Mouse (Mus musculus): ENCODE results near the gene Tnfrsf12a. TPM values are rescaled to one million over a fixed set of nuclear protein-coding genes. Genes with fewer than 3 reads are reported as not detected.

Tnfrsf12a gene
- 18.0 TPM in 1 of 2 replicates, not detected in the other for polyA plus RNA-seq (2011; ENCODE audit: insufficient read depth, insufficient read length, low replicate concordance, missing spikeins)

DNA sequence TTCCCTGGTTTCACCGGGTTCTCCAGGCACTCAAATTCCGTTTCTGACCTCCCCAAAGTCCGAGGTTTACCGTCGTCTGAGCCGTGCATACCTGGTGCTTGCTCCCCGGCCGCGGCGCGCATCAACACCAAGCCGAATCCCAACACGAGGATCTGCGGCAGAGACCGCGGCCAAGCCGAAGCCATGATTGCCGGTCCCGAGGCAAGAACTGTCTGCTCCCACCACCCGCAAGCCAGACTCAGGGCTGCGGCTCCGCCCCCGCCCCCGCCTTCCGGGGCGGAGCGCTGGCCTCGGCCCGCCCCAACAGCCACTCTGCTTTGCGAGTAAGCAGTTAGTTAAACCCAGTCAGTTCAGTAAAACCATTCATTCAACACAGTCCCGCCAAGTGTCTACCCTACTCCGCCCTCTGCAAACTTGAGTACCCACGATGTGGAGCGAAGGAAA is at the start of gene Tnfrsf12a:
Gene Tnfrsf12a, minus strand, starts transcription at position 233 of the 444 bp plus-strand sequence.
- WGBS, result under 1% methylated on average over 34 of the region's 34 CpGs
- TF ChIP-seq CTCF (IDR thresholded peaks at IDR 0.05; ENCODE audit: control insufficient read depth, insufficient read depth, low read length), result no peak
- TF ChIP-seq POLR2A (IDR thresholded peaks at IDR 0.05; ENCODE audit: borderline replicate concordance, control insufficient read depth, low read depth, low read length), result peak; percentile 86
- Histone ChIP-seq H3K4me3 (replicated peaks; ENCODE audit: control insufficient read depth, low read depth, low read length) (peak within 1 kb of the TSS; percentile 89), H3K4me1 (ENCODE audit: control insufficient read depth, insufficient read depth, low read length) (0 out of 2 replicates have a peak, but pooled peaks cover 1% of the 10 kb centered on the region), H3K27ac (ENCODE audit: control insufficient read depth, insufficient read depth, low read depth, low read length, poor library complexity) (no peak within 1 kb of the TSS; the same call in 1 of the 2 replicates)

DNA sequence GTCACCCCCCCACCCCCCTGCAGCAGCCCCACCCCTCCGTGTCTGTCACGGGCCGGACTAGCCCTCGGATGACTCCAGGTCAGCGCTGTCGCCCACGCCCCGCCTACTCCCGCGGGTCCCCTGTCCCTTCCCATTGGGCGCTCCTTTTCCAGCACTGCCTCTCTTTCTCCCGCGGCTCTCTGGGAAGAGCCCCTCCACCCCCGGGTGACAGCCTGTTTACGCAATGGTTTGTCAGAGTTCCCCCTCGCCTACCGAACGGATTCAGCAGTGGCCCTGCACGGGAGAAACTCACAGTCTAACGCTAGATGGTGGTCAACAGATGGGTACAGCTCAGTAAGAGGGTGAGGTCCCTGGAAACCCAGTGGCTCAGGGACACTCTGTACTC is 49.5 kb upstream of the Tnfrsf12a start:
- TF ChIP-seq POLR2A (IDR thresholded peaks at IDR 0.05; ENCODE audit: borderline replicate concordance, control insufficient read depth, low read depth, low read length), result no peak
- no peak for TF ChIP-seq CTCF (IDR thresholded peaks at IDR 0.05; ENCODE audit: control insufficient read depth, insufficient read depth, low read length)
- 1% methylated on average over 19 of the region's 20 CpGs for WGBS
- peak overlapping the region; percentile 15; the same call in 1 of the 2 replicates for H3K27ac ChIP-seq (ENCODE audit: control insufficient read depth, insufficient read depth, low read depth, low read length, poor library complexity)

DNA sequence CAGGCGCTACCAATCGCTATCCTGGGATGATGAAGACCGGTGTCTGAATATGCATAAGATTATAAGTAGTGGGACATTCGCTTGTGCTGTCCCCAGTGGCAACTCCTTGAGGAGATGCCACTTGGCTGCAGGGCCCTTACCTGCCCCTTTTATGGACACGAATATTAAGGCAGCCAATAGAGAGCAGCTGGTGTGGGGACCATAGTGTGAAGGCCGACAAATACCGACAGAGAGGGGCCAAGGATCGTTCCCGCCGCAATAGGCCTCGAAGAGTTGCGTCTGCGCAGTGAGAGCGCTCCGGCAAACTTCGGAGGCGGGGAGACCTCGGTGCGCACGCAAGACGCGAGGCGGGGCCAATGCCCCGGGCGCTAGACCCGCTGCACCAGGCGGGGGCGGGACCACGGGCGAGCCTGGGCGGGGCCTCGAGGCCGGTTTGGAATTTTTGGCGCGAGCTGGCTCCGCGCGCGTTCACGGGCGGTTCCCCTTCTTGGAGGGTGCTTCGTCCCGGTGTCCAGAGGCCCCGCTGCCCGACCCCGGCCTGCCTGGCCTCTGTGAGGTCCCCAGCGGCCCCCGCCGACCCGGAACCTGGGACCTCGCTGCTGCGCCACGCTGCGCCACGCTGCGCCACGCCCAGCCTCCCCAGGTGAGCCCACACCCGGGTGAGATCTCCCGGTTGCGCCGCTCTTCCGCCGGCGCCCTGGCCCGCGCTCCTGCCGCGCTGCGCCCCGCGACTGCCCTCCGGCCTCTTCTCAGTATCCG is 48.9 kb upstream of the Tnfrsf12a start, which contains the start of gene Pkmyt1:
Gene Pkmyt1, plus strand, starts transcription at position 338 of the 759 bp plus-strand sequence.
- TF ChIP-seq CTCF (IDR thresholded peaks at IDR 0.05; ENCODE audit: control insufficient read depth, insufficient read depth, low read length), result 0 out of 2 replicates have a peak, but pooled peaks have one; percentile 11
- TF ChIP-seq POLR2A (IDR thresholded peaks at IDR 0.05; ENCODE audit: borderline replicate concordance, control insufficient read depth, low read depth, low read length), result peak; percentile 79
- Histone ChIP-seq H3K4me3 (replicated peaks; ENCODE audit: control insufficient read depth, low read depth, low read length) (peak within 1 kb of the TSS; percentile 83), H3K27ac (ENCODE audit: control insufficient read depth, insufficient read depth, low read depth, low read length, poor library complexity) (peak within 1 kb of the TSS; percentile 89), H3K4me1 (ENCODE audit: control insufficient read depth, insufficient read depth, low read length) (no peaks in the 10 kb centered on the region; the same call in 1 of the 2 replicates)
- WGBS, result 1% methylated on average over 64 of the region's 73 CpGs

More for the DNA sequence above, 49.5 kb upstream of the Tnfrsf12a start:
- Histone ChIP-seq H3K4me3 (replicated peaks; ENCODE audit: control insufficient read depth, low read depth, low read length) (peak overlapping the region; percentile 74), H3K4me1 (ENCODE audit: control insufficient read depth, insufficient read depth, low read length) (no peaks in the 10 kb centered on the region; the same call in 1 of the 2 replicates)

DNA sequence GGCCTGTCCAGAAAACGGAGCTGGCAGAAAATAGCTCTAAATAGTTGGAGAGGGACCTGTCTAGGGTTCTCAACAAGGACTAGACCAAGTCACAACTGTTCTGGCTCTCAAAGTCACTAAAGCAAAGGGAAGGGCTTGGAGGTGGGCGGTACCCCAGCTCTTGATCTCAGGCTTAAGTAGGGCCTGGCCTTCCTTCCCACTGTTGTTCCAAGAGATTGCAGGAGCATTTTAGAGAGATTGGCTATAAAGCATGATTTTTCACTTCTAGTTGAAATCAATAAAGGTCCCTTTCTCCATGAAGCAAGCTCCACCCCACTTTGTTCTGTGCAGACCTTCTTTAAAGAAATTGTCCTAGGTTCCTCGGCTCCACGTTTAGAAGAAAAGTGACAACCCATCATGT is 48.2 kb upstream of the Tnfrsf12a start:
- WGBS, result 49% methylated on average over 4 of the region's 4 CpGs
- no peak for TF ChIP-seq CTCF (IDR thresholded peaks at IDR 0.05; ENCODE audit: control insufficient read depth, insufficient read depth, low read length)
- TF ChIP-seq POLR2A (IDR thresholded peaks at IDR 0.05; ENCODE audit: borderline replicate concordance, control insufficient read depth, low read depth, low read length), result no peak
- no peaks in the 10 kb centered on the region; the same call in 1 of the 2 replicates for H3K4me1 ChIP-seq (ENCODE audit: control insufficient read depth, insufficient read depth, low read length)
- peak overlapping the region; percentile 83 for H3K4me3 ChIP-seq (replicated peaks; ENCODE audit: control insufficient read depth, low read depth, low read length)
- no peak overlapping the region for H3K27ac ChIP-seq (ENCODE audit: control insufficient read depth, insufficient read depth, low read depth, low read length, poor library complexity)

DNA sequence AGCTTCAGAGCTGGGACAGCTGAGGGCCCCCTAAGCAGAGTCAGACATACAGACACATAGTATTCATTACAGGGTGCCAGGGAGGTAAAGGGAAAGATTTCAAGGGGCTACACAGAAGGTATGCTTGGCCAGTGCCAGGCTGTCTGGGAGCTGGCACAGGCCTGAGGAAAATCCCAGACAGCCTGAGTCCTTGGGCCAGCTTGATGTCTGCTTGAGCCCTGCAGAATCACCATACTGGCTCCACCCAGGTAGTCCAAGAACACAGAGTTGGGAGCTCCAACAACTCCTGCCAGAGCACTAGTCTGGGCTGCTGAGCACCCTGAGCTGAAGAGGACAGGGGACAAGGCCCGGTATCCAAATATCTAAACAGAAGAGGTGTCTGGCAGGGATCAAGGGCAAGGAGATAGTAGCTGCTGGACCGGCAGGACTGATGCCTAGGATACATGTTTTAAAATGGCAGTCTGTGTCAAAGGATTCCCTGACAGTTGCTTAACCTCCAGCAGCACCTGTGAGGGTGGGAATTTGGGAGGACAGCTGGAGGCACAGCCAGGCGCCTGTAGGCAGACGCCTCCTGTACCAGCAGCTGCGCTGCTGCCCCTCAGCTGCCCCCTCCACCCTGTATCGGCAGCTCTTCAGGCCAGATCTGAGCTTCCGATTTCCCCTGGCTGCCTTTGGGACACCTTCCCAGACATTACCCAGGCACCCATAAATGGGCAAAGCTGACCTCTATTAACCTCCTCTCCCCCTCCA is 45.3 kb upstream of the Tnfrsf12a start, which contains the start of gene 1520401A03Rik:
Gene 1520401A03Rik, minus strand, starts transcription at position 408 of the 750 bp plus-strand sequence.
- WGBS, result 88% methylated on average over 7 of the region's 7 CpGs
- TF ChIP-seq CTCF (IDR thresholded peaks at IDR 0.05; ENCODE audit: control insufficient read depth, insufficient read depth, low read length) (no peak), POLR2A (IDR thresholded peaks at IDR 0.05; ENCODE audit: borderline replicate concordance, control insufficient read depth, low read depth, low read length) (no peak)
- Histone ChIP-seq H3K4me3 (replicated peaks; ENCODE audit: control insufficient read depth, low read depth, low read length) (no peak within 1 kb of the TSS), H3K4me1 (ENCODE audit: control insufficient read depth, insufficient read depth, low read length) (no peaks in the 10 kb centered on the region; the same call in 1 of the 2 replicates), H3K27ac (ENCODE audit: control insufficient read depth, insufficient read depth, low read depth, low read length, poor library complexity) (no peak within 1 kb of the TSS)

DNA sequence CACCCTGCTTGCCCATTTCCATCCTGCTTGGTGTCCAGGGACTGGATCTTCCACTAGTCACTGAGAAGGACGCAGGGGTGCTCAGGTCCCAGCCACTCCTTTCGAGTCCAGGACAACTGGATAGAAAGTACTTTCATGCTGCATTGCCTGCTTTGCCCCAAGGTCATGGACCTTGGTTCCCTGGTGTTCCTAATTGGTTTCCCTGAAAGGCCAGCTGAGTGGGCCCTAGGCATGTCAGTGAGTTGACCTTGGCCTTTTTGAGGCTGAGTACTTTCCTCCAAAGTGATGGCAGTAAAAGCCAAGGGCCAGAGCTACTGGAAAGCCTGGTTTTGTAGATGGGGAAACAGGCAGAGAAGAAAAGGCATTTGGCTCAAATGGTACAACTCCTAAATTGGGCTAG is 44.6 kb upstream of the Tnfrsf12a start:
- TF ChIP-seq CTCF (IDR thresholded peaks at IDR 0.05; ENCODE audit: control insufficient read depth, insufficient read depth, low read length) (no peak), POLR2A (IDR thresholded peaks at IDR 0.05; ENCODE audit: borderline replicate concordance, control insufficient read depth, low read depth, low read length) (no peak)
- WGBS, result 79% methylated on average over 2 of the region's 2 CpGs

DNA sequence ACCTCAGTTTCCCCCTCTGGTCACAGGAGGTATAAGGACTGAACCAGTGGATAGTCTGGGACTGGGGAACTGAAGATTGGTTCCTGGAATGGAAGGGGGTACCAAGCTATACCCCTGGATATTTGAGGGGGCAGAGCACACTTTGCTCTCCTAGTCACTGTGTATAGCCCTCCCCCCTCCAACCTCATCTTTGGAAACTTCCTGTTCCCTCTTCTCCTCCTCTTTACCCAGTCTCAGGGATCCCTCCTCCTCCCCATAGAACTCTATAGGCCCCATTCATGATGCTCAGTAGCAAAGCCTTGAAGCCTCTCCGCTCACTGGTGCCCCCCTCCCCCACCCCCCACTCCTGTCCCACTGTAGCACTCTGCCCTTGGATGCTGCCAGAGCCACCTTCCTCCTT is 42.2 kb upstream of the Tnfrsf12a start:
- no peaks in the 10 kb centered on the region for H3K4me1 ChIP-seq (ENCODE audit: control insufficient read depth, insufficient read depth, low read length)
- no peak overlapping the region for H3K4me3 ChIP-seq (replicated peaks; ENCODE audit: control insufficient read depth, low read depth, low read length)
- 76% methylated on average over 1 of the region's 1 CpGs for WGBS
- H3K27ac ChIP-seq (ENCODE audit: control insufficient read depth, insufficient read depth, low read depth, low read length, poor library complexity), result no peak overlapping the region
- no peak for TF ChIP-seq POLR2A (IDR thresholded peaks at IDR 0.05; ENCODE audit: borderline replicate concordance, control insufficient read depth, low read depth, low read length)
- no peak for TF ChIP-seq CTCF (IDR thresholded peaks at IDR 0.05; ENCODE audit: control insufficient read depth, insufficient read depth, low read length)

More for the DNA sequence above, 44.6 kb upstream of the Tnfrsf12a start:
- H3K27ac ChIP-seq (ENCODE audit: control insufficient read depth, insufficient read depth, low read depth, low read length, poor library complexity), result no peak overlapping the region
- H3K4me3 ChIP-seq (replicated peaks; ENCODE audit: control insufficient read depth, low read depth, low read length), result no peak overlapping the region
- no peaks in the 10 kb centered on the region; the same call in 1 of the 2 replicates for H3K4me1 ChIP-seq (ENCODE audit: control insufficient read depth, insufficient read depth, low read length)
